Mouse (Mus musculus): ENCODE measurements around the gene Nmnat3. TPM values are rescaled to one million over a fixed set of nuclear protein-coding genes. Genes with fewer than 3 reads are reported as not detected.

Nmnat3 gene
- total RNA-seq, 2 experiments from 2014 or later, result 34.0 to 45.5 TPM

DNA sequence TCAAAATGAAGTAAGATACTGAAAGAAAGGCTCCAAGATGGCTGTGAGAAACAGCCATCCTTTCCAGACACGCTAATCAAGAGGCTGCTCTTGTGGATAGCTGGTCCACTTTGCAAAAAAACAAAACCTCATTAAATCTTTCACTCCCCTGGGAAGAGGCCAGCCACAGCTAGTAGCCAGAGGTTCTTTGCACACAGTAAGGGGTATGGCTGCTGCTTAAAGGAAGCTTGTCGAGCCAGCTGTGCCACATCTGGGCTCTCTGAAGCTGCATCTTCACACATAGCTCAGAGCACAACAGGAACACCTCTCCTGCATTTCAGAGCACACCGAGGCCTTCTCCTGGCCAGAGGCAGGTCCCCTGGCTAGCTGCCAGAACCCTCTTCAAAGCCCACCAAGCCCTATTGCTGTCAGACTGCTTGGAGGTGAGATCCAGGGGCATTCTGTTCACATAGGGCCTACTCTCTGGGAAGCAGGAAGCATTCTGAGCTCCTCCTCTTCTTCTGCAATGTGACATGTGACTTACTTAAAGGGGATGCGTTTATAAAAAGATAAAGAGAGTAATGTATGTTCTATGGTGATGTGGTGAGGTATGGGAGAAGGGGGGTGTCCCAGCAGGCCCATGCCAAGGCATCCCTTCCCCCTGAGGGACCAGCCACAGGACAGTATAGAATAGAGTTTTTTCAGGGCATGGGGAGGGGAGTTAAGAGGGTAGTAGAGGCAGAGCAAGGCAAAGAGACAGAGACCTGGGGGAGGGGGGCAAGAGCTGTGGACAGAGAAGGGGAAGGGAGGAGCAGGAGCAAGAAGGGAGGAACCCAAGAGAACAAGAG is 63.3 kb downstream of the Nmnat3 start:
- no peak for ATAC-seq (replicated peaks; ENCODE audit: low FRiP score, low TSS enrichment, poor library complexity, severe bottlenecking)

DNA sequence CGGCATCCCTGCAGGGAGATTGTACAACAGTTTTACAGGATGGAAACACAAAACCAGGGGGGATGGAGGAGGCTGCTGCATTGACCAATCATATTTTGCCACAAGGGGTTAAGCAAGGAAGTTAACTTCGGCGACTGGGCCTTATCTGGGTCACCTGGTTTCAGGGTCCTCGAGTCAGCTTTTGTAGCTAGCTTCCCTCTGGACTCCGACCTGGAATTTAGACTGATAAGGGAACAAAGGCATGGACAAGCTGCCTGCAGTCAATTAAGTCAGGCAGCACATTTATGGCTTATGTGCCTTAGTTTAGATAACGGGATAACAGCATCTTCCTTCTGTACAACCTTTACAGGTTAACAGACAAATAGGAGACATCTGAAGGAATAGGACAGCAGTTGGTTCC is 65.1 kb downstream of the Nmnat3 start:
- no peak for ATAC-seq (replicated peaks; ENCODE audit: low FRiP score, low TSS enrichment, poor library complexity, severe bottlenecking)

DNA sequence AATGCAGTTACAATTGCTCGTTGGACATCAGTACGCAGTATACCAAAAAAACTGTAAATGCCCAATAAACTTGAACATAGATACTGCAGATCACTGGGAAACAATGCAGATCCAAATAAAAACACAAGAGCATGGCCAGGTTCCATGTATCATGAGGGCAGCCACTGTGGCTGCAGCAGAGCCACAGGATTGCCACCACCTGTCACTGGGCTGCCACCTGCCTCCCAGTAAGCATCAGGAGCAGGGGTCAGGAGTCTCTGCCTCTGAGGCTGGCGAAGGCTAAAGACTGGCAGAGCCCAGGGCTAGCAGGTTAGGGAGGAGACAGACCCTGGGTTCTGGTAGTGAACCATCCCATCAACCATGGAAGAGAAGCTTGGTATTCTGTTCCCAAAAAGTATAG is 67.7 kb downstream of the Nmnat3 start:
- no peak for ATAC-seq (replicated peaks; ENCODE audit: low FRiP score, low TSS enrichment, poor library complexity, severe bottlenecking)

DNA sequence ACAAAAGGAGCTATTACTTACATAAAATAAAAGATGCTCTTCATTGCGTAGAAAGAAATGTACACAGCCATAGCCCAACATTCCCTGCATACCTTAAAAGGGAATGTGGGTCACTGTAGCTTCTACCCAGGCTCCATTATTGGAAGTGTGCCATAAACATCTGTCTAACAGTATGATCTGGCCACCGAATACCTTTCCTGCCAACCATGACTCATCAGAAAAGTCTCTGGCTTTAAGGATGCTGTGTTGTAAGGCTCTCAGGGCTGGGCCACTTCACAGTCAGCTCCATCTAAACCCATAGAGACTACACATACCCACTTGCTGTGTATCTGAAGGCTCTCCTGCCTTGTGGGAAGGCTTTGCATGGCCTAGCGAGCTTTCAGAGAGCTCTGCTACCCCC is 73.8 kb downstream of the Nmnat3 start:
- no peak for ATAC-seq (replicated peaks; ENCODE audit: low FRiP score, low TSS enrichment, poor library complexity, severe bottlenecking)

DNA sequence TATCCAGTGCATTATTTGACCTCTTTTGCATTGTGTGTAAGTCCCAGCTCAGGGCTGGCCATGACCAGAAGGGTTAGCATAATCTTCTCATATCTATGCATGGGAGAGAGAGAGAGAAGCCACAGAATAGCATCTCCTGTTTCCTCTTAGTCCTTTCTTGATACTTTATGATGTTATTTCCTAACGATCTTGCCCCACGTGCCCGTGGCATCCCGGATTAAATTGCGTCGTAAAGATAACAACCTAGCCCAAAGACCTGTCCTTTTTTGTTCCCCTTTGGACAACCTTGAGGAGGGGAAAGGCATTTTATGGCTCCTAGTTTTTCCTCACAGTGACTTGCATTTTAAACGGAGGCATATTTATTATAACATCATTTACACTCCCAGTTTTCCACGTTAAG is 78.8 kb downstream of the Nmnat3 start:
- ATAC-seq (replicated peaks; ENCODE audit: low FRiP score, low TSS enrichment, poor library complexity, severe bottlenecking), result no peak

DNA sequence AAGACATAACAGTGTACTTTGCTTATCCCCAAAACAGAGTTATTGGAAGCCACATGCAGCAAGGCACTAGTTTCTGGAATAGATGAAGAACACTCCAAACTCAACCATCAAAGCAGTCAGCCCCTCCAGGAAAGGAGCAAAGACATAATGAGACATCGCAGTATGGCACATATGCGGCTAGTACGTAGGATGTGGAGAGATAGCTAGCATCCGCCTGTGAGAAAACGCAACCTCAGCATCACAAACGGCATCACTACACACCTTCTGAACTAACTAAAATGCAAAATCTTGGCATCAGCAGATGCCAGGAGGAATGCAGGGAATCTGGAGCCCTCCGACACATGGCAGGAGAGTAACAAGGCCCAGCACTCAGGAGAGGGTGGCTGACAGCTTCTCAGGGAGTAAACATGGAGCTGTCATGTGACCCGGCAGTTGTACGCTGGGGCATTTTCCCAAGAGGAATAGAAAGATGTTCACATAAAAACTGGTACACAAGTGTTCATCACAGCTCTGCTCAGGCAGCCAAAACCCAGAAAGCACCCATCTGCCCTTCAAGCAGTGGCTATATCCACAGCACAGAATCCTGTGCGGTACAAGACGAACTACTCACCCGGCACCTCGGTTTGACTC is 80.2 kb downstream of the Nmnat3 start:
- no peak for ATAC-seq (replicated peaks; ENCODE audit: low FRiP score, low TSS enrichment, poor library complexity, severe bottlenecking)

DNA sequence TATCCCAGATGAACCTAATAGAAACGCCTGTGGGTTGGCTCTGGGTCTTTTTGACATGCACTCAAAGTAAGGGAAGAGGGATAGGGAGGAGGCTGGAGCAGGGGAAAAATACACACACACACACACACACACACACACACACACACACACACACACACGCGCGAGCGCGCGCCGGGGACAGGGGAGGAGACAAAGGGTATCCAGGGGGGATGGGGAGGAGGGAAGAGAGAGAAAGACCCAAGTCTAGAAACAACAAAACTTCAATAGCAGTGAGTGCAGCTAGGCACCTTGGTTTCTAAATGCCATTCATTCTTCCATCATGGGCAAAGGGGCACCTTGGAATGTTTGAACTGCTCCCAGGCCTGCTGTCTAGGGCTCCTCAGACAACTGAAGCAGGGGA is 82.5 kb downstream of the Nmnat3 start:
- no peak for ATAC-seq (replicated peaks; ENCODE audit: low FRiP score, low TSS enrichment, poor library complexity, severe bottlenecking)

DNA sequence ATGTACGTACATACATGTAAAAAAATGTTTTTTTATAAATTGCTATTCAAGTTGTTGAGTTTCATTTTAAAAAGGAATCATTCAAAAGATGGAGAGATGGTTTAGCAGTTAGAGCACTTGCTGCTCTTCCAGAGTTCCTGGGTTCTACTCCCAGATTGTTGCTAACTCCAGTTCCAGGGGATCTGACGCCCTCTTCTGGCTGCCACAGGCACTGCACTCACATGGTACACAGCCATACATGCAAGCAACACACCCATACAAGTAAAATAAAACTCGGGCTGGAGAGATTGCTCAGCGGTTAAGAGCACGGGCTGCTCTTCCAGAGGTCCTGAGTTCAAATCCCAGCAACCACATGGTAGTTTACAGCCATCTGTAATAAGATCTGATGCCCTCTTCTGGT is 86.1 kb downstream of the Nmnat3 start:
- no peak for ATAC-seq (replicated peaks; ENCODE audit: low FRiP score, low TSS enrichment, poor library complexity, severe bottlenecking)

DNA sequence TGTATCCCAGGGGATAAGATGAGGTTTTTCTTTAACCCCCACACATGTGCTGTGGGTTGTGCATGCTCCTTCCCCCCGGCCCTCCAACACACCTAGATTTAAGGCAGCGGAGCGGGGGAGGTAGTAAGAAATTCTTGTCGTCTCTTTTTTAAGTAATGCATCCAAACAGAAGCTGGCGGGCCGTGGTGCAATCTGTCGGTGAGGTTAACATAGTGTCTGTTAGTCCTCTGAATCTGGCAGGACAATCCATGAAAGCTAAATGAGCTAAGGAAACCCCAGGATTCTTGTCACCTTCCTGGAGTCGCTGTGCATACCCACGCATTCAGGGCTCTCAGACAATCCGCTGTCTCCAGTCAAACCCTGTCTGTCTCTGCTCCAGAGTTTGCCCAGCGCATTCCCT is 87.7 kb downstream of the Nmnat3 start:
- ATAC-seq (replicated peaks; ENCODE audit: low FRiP score, low TSS enrichment, poor library complexity, severe bottlenecking), result no peak

DNA sequence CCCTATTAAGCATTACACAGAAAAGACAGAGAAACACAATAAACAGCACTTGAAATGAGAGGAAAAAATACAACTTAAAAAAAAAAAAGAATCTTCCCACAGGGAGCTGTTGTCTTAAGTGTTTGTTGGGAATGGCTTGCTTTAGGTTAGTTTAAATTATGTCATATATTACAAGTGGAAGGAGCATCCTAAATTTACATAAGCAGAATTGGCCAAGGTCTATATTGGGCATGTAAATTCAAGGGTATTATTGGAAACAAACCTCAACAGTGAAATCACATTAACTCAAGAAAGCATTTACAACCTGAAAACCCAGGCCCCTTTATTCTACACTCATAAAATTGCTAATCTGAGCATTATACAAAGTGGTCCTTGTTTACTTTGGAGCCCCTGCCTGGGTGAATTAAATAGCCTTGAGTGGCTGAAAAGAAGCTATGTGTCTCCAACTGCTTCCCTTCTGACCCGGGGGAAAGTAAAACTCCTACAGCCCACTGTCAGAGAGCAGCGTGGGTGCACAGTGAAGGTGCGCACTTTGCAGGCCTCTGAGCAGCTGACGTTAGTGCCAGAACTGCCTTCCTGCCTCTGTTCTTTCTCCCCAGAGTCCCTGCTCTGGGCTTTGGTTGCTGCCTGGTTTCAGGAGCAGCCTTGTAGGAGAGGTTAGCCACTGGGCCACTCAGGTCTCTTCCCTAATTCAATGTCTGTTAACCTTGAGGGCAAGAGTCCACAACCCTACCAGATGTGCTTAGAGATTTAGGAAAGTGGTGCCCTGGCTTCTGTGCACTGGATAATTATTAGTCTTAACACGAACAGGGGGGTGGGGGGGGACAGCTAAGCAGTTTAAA is 88.3 kb downstream of the Nmnat3 start:
- no peak for ATAC-seq (replicated peaks; ENCODE audit: low FRiP score, low TSS enrichment, poor library complexity, severe bottlenecking)

DNA sequence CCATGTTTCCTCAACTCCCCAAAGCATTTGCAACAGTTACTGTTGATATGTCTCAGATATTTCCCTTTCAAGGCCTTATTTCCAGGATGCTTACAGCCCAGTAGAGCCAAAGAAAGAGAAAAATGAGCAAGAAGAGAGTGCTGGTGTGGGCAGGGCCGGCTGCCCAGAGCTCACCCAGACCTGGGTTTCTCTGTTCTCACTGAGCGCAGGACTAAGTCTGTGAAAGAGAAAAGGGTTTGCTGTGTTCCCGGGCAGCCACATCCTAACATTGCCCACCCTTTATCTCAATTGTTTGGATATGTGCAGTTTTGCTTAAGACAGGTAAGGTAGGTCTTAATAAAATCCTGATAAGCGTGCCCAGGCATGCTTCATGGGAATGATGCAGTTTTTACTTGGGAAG is 92.5 kb downstream of the Nmnat3 start:
- no peak for ATAC-seq (replicated peaks; ENCODE audit: low FRiP score, low TSS enrichment, poor library complexity, severe bottlenecking)

DNA sequence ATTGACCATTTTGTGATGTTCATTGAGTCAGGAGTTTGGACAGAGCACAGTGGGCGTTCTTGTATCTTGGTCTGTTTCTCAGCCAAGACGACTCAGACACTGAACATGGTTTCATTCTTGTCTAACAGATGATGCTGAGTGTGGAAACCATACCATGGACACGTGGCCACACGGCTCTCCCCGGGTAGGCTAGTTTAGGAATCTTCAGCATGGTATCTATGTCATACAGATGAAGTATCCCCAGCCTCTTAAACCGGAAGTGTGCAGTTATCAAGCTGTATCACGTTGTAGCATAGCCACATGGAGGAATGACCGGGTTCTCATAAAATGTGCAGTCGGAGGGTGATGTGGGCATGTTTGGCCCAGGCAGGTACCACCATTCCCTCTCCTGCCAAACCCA is 93.4 kb downstream of the Nmnat3 start:
- ATAC-seq (replicated peaks; ENCODE audit: low FRiP score, low TSS enrichment, poor library complexity, severe bottlenecking), result peak; percentile 62

DNA sequence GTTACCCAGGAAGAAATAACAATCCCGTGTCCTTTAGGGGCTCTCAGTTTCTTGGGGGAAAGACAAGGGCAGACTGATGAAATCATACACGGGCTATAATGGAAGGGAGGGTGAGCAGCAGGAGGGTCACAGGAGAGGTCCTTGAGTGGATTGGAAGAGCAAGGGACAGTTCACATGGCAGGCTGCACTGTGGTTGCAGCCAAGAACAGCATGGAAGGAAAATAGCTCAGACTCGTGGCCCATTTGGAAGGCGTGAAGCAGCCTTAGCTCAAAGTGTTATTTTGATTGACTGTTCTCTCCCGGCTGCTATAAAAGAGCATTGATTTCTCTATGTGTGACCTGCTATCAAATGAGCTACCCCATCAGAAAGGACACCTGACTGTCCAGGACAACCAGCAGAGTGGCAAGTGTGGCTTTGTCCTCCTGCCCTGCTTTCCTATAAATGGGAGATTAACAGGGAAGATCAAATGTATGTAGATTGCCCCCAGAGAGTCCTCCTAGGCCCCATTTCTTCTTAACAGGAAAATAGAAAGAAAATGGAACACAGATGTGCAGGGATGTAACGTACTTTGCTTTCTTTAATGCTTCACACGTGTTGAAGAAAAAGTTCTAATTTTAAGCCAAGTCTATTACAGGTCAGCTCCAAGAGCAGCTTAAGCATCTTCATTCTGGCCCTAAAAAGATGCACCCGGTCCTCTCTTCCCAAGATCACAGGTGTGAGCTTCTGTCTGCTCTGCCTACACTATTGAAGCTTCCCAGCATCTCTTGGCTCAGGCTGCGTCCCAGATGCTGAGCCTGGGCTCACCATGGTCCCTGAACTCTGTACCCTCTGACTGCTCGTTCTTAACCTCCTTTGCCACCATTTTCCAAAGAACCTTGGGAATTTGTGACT is 100.8 kb downstream of the Nmnat3 start:
- no peak for ATAC-seq (replicated peaks; ENCODE audit: low FRiP score, low TSS enrichment, poor library complexity, severe bottlenecking)

DNA sequence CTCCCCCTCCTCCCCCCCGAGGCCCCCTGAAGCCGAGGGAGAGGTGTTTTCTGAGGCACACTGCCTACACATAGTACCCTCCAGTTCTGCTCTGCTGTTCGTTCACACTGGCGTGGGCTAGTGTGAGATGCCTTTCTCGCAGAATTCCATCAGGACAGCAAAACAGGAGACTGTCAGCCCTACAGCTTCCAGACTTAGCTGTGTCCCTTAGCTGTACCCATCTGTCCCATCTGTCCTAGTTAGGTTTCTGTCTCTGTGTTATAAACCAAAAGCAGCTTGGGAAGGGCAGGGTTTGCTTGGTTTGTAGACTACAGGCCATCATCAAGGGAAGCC is 101.4 kb downstream of the Nmnat3 start:
- no peak for ATAC-seq (replicated peaks; ENCODE audit: low FRiP score, low TSS enrichment, poor library complexity, severe bottlenecking)

DNA sequence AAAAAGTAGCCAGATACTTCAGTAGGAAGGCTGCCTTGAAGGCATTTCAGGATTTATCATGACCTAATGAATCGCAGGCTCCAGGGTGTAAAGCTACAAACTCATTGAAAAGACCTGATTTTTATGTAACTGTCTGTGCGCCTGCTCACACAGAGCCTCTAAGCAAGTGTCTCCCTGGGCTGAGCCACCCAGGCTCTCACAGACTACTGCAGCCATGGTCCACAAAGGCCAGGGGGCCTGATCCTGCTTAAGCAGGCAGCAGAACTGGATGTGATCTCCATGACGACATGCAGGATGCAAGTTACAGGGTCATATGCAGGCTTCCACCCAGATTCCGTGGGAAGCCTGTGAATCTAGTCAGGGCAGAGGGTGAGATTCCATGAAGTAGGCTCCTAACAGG is 106.3 kb downstream of the Nmnat3 start:
- no peak for ATAC-seq (replicated peaks; ENCODE audit: low FRiP score, low TSS enrichment, poor library complexity, severe bottlenecking)

DNA sequence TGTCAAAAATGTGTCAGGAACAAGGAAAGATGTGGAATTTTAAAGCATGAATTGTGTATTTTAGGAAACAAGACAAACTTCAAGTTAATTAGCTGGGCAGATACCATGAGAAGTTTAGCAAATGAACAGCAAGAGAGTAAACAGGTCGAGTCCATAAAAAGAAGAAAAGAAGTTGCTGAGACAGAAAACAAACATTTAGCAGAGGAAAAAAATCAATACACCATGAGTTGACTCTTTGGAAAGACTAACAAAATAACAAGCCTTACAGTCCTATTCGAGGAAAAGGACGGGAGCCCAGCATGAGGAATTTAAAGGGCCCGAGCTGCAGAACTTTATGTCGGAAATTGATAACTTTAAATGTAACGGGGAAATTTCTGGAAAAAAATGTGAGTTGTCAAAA is 110.0 kb downstream of the Nmnat3 start:
- ATAC-seq (replicated peaks; ENCODE audit: low FRiP score, low TSS enrichment, poor library complexity, severe bottlenecking), result no peak

DNA sequence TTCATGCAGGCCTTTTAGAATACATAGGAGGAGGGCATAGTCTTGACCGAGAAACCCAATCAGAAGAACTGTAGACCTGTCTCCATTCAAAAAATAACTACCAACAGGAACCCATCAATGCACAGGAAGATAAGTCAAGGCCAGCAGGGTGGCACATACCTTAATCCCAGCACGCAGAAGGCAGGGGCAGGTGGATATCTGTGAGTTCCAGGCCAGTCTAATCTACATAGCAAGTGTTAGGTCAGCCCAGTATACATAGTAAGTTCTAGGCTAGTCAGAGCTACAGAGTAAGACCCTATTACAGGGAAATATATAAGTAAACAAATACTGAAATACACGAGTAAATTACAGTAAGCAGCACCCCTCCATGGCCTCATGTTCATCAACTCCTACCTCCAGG is 110.6 kb downstream of the Nmnat3 start:
- ATAC-seq (replicated peaks; ENCODE audit: low FRiP score, low TSS enrichment, poor library complexity, severe bottlenecking), result no peak

DNA sequence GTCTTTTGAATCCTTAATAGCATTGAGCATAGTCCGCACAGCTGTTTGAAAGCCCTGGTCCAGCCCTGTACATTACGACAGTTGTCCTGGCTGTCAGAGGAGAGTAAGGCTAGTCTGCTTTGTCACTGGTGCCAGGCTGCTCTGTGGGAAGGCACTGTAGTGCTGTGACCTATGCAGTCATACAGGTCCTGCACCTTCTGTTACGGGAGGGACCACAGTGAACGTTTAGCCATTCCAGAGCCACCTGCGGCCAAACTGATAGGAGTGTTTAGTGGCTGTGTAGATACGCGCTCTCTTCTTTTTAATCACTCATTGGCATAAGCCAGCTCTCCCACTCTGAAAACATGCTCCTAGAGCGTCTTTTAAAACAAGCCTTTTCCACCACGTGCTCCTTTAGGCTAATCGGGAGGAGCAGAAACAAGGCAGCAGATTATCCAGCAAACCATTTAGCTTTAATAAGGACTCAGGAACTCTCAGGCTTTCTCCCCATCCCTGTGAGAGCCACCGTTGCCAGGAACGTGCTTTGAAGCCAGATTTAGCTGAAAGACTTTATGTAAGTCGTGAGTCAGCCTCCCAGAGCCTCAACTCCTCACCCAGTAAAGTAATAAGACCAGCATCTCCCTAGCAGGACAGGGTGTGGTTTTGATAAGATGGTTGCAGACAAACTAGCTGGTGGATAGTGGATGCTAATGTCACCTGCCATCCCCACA is 113.1 kb downstream of the Nmnat3 start:
- ATAC-seq (replicated peaks; ENCODE audit: low FRiP score, low TSS enrichment, poor library complexity, severe bottlenecking), result no peak

DNA sequence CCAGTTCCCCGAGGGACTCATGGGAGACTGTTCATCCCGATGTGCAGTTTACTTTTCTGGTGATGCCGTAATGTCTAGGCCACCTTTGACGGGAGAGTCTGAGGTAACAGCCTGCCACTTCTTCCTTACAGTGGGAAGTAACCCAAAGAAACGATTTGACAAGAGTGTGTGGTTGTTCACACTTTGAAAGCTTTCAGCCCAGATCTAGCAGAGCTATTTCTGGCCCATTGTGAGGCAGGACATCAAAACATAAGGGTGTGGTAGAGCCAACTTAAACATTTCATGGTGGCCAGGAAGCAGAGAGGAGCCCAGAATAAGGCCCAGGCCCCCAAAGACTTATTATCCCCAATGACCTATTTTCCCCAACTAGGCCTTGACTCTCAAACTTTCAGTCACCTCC is 114.4 kb downstream of the Nmnat3 start:
- ATAC-seq (replicated peaks; ENCODE audit: low FRiP score, low TSS enrichment, poor library complexity, severe bottlenecking), result no peak
